Mouse (Mus musculus) G1E-ER4 (cell line): ENCODE measurements around the gene Olfr1020. TPM values are rescaled to one million over a fixed set of nuclear protein-coding genes. Genes with fewer than 3 reads are reported as not detected.

Source experiments
- GATA1 ChIP-seq: IDR thresholded peaks from one replicate; pipeline ENCODE4 v1.8.0; 2012; ENCODE audit warnings: low read length, inconsistent platforms
- polyA plus RNA-seq: library from polyadenylated mRNA; stranded (reverse); fragments of >175 nt; gene quantifications from 2 replicates; pipeline ENCODE4 v1.2.3, GENCODE M21; 2012

Olfr1020 gene
- polyA plus RNA-seq: not detected in 2 replicates

GRCm38 (mm10) chr2:85846730-85847129, at the start of gene Olfr1020:
Olfr1020 (plus strand) TSS chr2:85847030.
- no peak for TF ChIP-seq GATA1

GRCm38 (mm10) chr2:85802444-85802843, 44.4 kb upstream of the Olfr1020 start, which contains the start of gene Olfr1016:
Olfr1016 (minus strand) TSS chr2:85802544.
- no peak for TF ChIP-seq GATA1

- no peak for TF ChIP-seq GATA1
Measured at GRCm38 (mm10) chr2:85804501-85804900, 42.3 kb upstream of the Olfr1020 start.

GRCm38 (mm10) chr2:85818179-85818578, 28.7 kb upstream of the Olfr1020 start, which contains the start of gene Olfr1018:
Olfr1018 (plus strand) TSS chr2:85818479.
- TF ChIP-seq GATA1: no peak

GRCm38 (mm10) chr2:85845383-85845782, 1.4 kb upstream of the Olfr1020 start, which contains the start of gene Olfr1019:
Olfr1019 (minus strand) TSS chr2:85845483.
- no peak for TF ChIP-seq GATA1

- no peak for TF ChIP-seq GATA1
Measured at GRCm38 (mm10) chr2:85868294-85868693, 21.5 kb downstream of the Olfr1020 start, which contains the start of gene Olfr1022. Olfr1022 (plus strand) TSS chr2:85868594.

GRCm38 (mm10) chr2:85885340-85885739, 38.5 kb downstream of the Olfr1020 start, which contains the start of gene Olfr1023:
Olfr1023 (plus strand) TSS chr2:85885640.
- no peak for TF ChIP-seq GATA1

Other genes with a start within 250 kb of the Olfr1020 start
- gene Olfr1000, start 235.1 kb upstream of the Olfr1020 start, polyA plus RNA-seq: not detected in 2 replicates
- gene Olfr1002, start 196.3 kb upstream of the Olfr1020 start, polyA plus RNA-seq: not detected in 2 replicates
- not detected in 2 replicates for gene Olfr154, start 182.6 kb upstream of the Olfr1020 start, polyA plus RNA-seq
- not detected in 2 replicates for gene Olfr1006, start 168.3 kb upstream of the Olfr1020 start, polyA plus RNA-seq
- gene Olfr1008, start 157.6 kb upstream of the Olfr1020 start, polyA plus RNA-seq: not detected in 2 replicates
- gene Olfr1009, start 131.6 kb upstream of the Olfr1020 start, polyA plus RNA-seq: not detected in 2 replicates
- gene Olfr1012, start 84.3 kb upstream of the Olfr1020 start, polyA plus RNA-seq: not detected in 2 replicates
- not detected in 2 replicates for gene Olfr1013, start 79.9 kb upstream of the Olfr1020 start, polyA plus RNA-seq
- not detected in 2 replicates for gene Olfr1014, start 74.3 kb upstream of the Olfr1020 start, polyA plus RNA-seq
- not detected in 2 replicates for gene Olfr1015, start 65.0 kb upstream of the Olfr1020 start, polyA plus RNA-seq
- gene Olfr1016, start 44.5 kb upstream of the Olfr1020 start, polyA plus RNA-seq: not detected in 2 replicates
- gene Olfr1018, start 28.6 kb upstream of the Olfr1020 start, polyA plus RNA-seq: not detected in 2 replicates
- not detected in 2 replicates for gene Olfr1019, start 1.5 kb upstream of the Olfr1020 start, polyA plus RNA-seq
- gene Olfr1022, start 21.6 kb downstream of the Olfr1020 start, polyA plus RNA-seq: not detected in 2 replicates
- not detected in 2 replicates for gene Olfr1023, start 38.6 kb downstream of the Olfr1020 start, polyA plus RNA-seq
- not detected in 2 replicates for gene Olfr1024, start 58.0 kb downstream of the Olfr1020 start, polyA plus RNA-seq
- not detected in 2 replicates for gene Olfr1025-ps1, start 68.2 kb downstream of the Olfr1020 start, polyA plus RNA-seq
- not detected in 2 replicates for gene Olfr1026, start 74.5 kb downstream of the Olfr1020 start, polyA plus RNA-seq
- gene Olfr1028, start 103.4 kb downstream of the Olfr1020 start, polyA plus RNA-seq: not detected in 2 replicates
- not detected in 2 replicates for gene Olfr1029, start 126.9 kb downstream of the Olfr1020 start, polyA plus RNA-seq
- gene Olfr1030, start 132.2 kb downstream of the Olfr1020 start, polyA plus RNA-seq: not detected in 2 replicates
- gene Olfr1031, start 143.3 kb downstream of the Olfr1020 start, polyA plus RNA-seq: not detected in 2 replicates
- not detected in 2 replicates for gene Olfr1032, start 158.5 kb downstream of the Olfr1020 start, polyA plus RNA-seq
- gene Olfr1033, start 173.6 kb downstream of the Olfr1020 start, polyA plus RNA-seq: not detected in 2 replicates
- gene Olfr1034, start 198.8 kb downstream of the Olfr1020 start, polyA plus RNA-seq: not detected in 2 replicates
- gene Olfr1036, start 227.0 kb downstream of the Olfr1020 start, polyA plus RNA-seq: not detected in 2 replicates
- not detected in 2 replicates for gene Olfr1037, start 240.4 kb downstream of the Olfr1020 start, polyA plus RNA-seq